Comparison of ENCODE assay signal across 26 mouse cellular contexts in genomic region chr6:24310675-24311074, GRCm38 (mm10).
A peak's percentile ranks its signal among the peaks of the same experiment; 100 is the strongest.
DNase-seq lines count a peak whose midpoint lies in the region; ATAC-seq and TF ChIP-seq lines count a peak whose summit lies in the region.
"Had no signal": no experiment of that assay in that cellular context is flagged by ENCODE, and none has a peak within 500 bp of the region (broad histone marks: within the 10 kb centered on the region; RNA-seq: fewer than 3 reads in every experiment).

No protein-coding gene starts in this region.

- no peak overlapping the region for H3K4me3 ChIP-seq in thymus, adult 2 months (ENCODE audit: control insufficient read depth, insufficient read depth, low read length)
- H3K4me3 ChIP-seq: forebrain, embryonic 10.5 days; forebrain, embryonic 13.5 days; gastrocnemius, adult 2 months; hindbrain, embryonic 13.5 days had no signal

- peak overlapping the region; percentile 69; the same call in 1 of the 2 replicates for H3K27ac ChIP-seq in thymus, adult 2 months (ENCODE audit: control insufficient read depth, insufficient read depth, low read length)
- H3K27ac ChIP-seq: forebrain, embryonic 10.5 days; forebrain, embryonic 13.5 days; gastrocnemius, adult 2 months; hindbrain, embryonic 13.5 days had no signal

- TF ChIP-seq POLR2A in thymus, adult 2 months (IDR thresholded peaks at IDR 0.05; ENCODE audit: control insufficient read depth, extremely low read depth, insufficient read depth, low read length, poor library complexity), result no peak

- ATAC-seq in activated CD4-positive, CD25-positive, alpha-beta regulatory T cell, adult 4 months, result peak; percentile 76
- peak; percentile 63 for ATAC-seq in inflammation-experienced regulatory T-cells, adult 6 months
- ATAC-seq: forebrain, embryonic 13.5 days; forebrain, embryonic 16.5 days; hindbrain, embryonic 16.5 days; Patski had no signal

- H3K27me3 ChIP-seq in thymus, adult 2 months (ENCODE audit: control insufficient read depth, insufficient read depth, low read length), result no peaks in the 10 kb centered on the region
- H3K27me3 ChIP-seq: CH12.LX; forebrain, embryonic 13.5 days; hindbrain, embryonic 13.5 days had no signal

- no peak for TF ChIP-seq CTCF in thymus, adult 2 months (IDR thresholded peaks at IDR 0.05; ENCODE audit: borderline replicate concordance, control insufficient read depth, extremely low read depth, insufficient read depth, low read length, poor library complexity)

- no peak for DNase-seq in thymus, adult 2 months
- no peak for DNase-seq in thymus, postnatal 0 days (ENCODE audit: low spot score)
- DNase-seq in telencephalon, adult 2 months (ENCODE audit: low read depth, low spot score), result peak; percentile 13
- DNase-seq in urinary bladder, postnatal 14 days (ENCODE audit: low spot score), result no peak
- DNase-seq in lung, postnatal 10 days, result no peak
- DNase-seq in frontal cortex, postnatal 10 days (ENCODE audit: low spot score in 2 of 2), result no peak
- DNase-seq: adrenal gland, adult 2 months; adrenal gland, postnatal 14 days; B cell, adult 2 months; cerebellum, adult 11-12 months; cerebellum, adult 8-10 months; cerebellum, postnatal 10 days; cerebellum, postnatal 36 days; gastrocnemius, adult 2 months; gastrocnemius, postnatal 14 days; heart, adult 11 months had no signal

- no peaks in the 10 kb centered on the region for H3K36me3 ChIP-seq in thymus, adult 2 months (ENCODE audit: control insufficient read depth, insufficient read depth, low read length)
- H3K36me3 ChIP-seq: forebrain, embryonic 10.5 days; G1E; hindbrain, embryonic 13.5 days had no signal

- H3K4me1 ChIP-seq in thymus, adult 2 months (replicated peaks; ENCODE audit: control insufficient read depth, insufficient read depth, low read length), result peaks cover 4% of the 10 kb centered on the region
- H3K4me1 ChIP-seq: forebrain, embryonic 10.5 days; forebrain, embryonic 13.5 days; hindbrain, embryonic 13.5 days had no signal

- 5% methylated on average over 2 of the region's 2 CpGs for WGBS in thymus, adult 2 months
